Mouse (Mus musculus) left cerebral cortex, postnatal 14 days (tissue): ENCODE data around the gene Gm8068. TPM values are rescaled to one million over a fixed set of nuclear protein-coding genes. Genes with fewer than 3 reads are reported as not detected.
"Not testable (repeated sequence)": the region's sequence is repeated elsewhere in the genome, so short reads cannot be mapped to it uniquely, and the experiment has no call there.

Experiments used
- DNase-seq, 2 experiments: peaks; one replicate each; pipeline ENCODE4 v3.0.0; 2021 to 2022; ENCODE audit warnings: low spot score in 2 of 2, mixed read lengths in 1 of 2
- intact Hi-C: fragments of 180-260 bp; cut with DNase I; formaldehyde crosslinking; loops from one replicate; pipeline ENCODE4 v1.15.1; 2025
- long read RNA-seq, 2 experiments: library from polyadenylated mRNA; stranded (forward); transcript quantifications; one replicate each; pipeline ENCODE4 v2.0.0; 2021
- total RNA-seq, 2 experiments: library from RNA; stranded (reverse); gene quantifications; 2 replicates each; pipeline ENCODE4 v1.2.3; 2021

Gm8068 gene
- not detected for total RNA-seq
- long read RNA-seq, experiment 1, result 0 reads
- long read RNA-seq, experiment 2, result 0 reads

- DNase-seq, intact Hi-C loops: not testable (repeated sequence)
Observed at GRCm38 (mm10) chr14:41701785-41702184, at the start of gene Gm8068. Gm8068 (minus strand) TSS chr14:41701885.

GRCm38 (mm10) chr14:41750514-41750913, 48.8 kb upstream of the Gm8068 start, which contains the start of gene Gm7929:
Gm7929 (minus strand) TSS chr14:41750614.
- DNase-seq, intact Hi-C loops: not testable (repeated sequence)

- intact Hi-C loops, result not testable (repeated sequence)
Observed at GRCm38 (mm10) chr14:41723437-41723836, 21.8 kb upstream of the Gm8068 start.

GRCm38 (mm10) chr14:41717180-41717579, 15.5 kb upstream of the Gm8068 start:
- intact Hi-C loops, DNase-seq: not testable (repeated sequence)

More at GRCm38 (mm10) chr14:41723437-41723836, 21.8 kb upstream of the Gm8068 start:
- DNase-seq, result not testable (repeated sequence)

GRCm38 (mm10) chr14:41648176-41648575, 53.5 kb downstream of the Gm8068 start:
- peak in 1 of 2 experiments; percentile 3 for DNase-seq
- intact Hi-C loops, result not testable (repeated sequence)

Other genes starting within 250 kb of the Gm8068 start
- not detected for gene Gm7954, start 248.4 kb downstream of the Gm8068 start, total RNA-seq
- under 1 TPM in 1 of 2 experiments, not detected in 1; 0.70 TPM for gene Gm3486, start 212.4 kb downstream of the Gm8068 start, total RNA-seq
- not detected for gene Gm7970, start 146.3 kb downstream of the Gm8068 start, total RNA-seq
- under 1 TPM; 0.19 to 0.44 TPM for gene 1700049E17Rik2, start 128.7 kb downstream of the Gm8068 start, total RNA-seq
- not detected for gene Gm3072, start 77.3 kb downstream of the Gm8068 start, total RNA-seq
- gene Gm3676, start 55.4 kb downstream of the Gm8068 start, total RNA-seq, result not detected
- gene Gm7929, start 48.7 kb upstream of the Gm8068 start, total RNA-seq, result not detected
- gene Gm47189, start 70.6 kb upstream of the Gm8068 start, total RNA-seq, result not detected
- not detected for gene Gm7980, start 205.4 kb upstream of the Gm8068 start, total RNA-seq
- gene 1700049E17Rik1, start 223.1 kb upstream of the Gm8068 start, total RNA-seq, result not detected
- not detected for gene 1700024B05Rik, start 242.1 kb upstream of the Gm8068 start, total RNA-seq